Mouse (Mus musculus): Measurements from ENCODE around the gene Otub1. TPM values are rescaled to one million over a fixed set of nuclear protein-coding genes. Genes with fewer than 3 reads are reported as not detected.

Otub1 gene
- total RNA-seq, 2 experiments from 2014 or later, result 73.8 to 78.7 TPM

DNA sequence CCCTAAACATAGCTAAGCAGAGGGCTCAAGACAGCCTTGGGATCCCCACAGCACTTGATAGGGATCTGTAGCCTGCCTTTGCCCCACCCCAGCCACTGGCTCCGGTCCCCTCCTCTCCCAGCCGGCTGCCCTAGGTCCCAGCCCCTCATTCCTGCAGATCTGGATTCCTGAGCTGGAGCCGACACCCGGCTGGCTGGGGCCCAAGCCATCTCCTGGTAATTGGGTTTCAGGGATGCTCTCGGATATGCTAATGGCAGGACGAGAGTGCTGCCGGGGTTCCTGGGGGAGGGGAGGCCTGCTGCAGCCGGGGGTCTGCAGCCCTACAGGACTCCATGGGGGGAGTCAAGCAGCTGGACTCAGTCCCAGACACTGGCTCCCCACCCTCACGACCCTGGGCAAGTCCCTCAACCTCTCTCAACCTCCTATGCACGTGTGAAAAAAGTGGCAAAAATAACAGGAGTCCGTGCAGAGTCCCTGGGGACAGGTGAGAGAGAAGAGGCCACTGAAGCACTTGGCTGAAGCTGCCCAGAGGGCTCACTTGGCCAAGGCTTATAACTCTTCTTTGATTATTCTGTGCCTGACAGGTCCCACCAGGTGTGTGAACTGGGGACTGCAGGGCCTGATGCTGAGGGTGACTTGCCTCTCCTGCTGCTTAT is 29.9 kb downstream of the Otub1 start:
- no peak for DNase-seq

DNA sequence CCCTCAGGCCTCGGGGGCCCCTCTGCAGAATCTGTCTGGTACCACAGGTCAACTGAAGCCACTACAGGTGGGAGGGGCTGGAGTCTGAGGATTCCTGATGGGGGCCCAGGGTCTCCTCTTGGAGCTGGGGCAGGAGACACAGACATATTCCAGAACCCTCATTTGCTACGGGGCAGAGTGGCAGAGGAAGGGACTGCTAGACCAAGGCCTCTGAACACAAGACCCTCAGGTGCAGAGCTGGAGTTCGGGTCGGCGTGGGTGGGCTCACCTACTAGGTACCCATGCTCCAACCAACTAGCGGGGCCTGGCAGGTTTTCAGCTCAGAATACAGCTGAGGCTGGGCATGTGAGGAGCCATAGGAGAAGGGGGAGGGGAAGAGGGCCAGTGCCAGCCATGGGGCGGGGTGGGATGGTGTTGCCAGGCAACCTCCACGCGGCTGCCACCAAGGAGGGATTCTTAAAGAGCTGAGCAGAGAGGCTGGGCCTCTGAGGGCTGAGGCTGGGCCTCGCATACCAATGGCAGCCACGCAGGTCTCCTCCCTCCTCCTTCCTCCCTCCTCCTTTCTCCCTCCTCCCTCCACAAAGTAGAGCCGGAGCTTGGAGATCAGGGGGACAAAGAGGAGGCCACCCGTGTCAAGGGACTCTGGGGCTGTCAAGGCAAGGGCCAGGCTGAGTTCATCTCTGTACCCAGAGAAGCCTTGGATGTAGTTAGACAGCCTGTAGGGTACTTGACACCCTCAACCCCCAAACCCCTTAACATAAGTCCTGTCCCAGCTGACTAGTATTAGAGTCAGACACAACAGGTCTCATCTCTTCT is 33.9 kb downstream of the Otub1 start:
- no peak for DNase-seq

DNA sequence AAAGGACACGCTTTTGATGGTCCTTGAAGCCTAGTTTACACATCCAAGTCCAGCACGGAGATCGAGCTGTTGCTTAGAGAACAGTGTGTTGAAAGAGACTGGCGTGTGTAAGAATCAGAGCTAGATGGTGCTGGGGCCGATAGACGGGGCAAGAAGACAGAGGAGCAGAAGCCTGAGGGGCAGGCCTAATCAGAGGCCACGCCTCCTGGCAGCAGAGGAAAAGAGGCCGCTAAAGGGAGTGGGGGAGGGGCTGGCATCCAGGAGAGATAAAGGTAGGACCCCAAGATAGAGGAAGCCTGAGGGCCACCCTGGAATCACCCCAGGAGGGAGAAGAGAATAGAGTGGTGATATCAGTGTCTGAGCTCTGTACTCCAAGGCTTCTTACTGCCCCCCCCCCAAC is 34.7 kb downstream of the Otub1 start:
- DNase-seq, result no peak

DNA sequence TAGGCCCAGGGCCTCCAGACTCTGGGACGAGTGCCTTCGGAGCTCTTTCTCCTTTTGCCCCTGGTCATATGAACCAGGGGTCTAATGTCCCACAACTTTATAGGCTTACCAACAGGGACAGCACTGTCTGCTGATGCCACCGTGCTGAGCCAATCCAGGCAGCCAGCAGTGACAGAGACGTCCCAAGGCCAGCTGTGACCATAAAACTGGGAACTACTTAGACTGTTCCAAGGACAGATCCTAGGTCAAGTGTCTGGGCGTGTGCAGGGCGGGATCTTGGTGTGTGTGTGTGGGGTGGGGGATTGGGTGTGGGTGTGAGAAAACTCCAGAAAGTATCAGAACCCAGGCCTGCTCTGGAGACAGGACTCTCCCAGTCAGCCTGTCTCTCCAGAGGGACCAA is 35.2 kb downstream of the Otub1 start:
- DNase-seq, result no peak

DNA sequence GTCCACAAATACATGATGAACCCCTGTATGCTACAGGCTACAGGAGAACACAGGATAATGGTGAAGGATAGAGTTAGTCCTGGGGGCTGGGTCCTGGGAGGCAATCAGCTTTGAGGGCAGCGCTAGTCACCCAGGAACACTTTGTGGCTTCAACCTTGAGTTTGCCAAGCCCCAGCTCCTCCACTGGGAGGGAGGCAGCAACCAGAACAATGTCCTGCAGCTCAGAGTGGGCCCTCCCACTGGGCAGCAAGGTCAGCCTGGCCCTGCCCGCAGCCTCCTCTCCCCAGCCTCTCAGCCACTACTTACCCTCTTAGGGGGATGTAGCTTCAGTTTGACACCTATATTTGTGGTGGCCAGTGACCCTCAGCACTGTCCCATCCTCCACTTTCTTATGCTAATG is 37.7 kb downstream of the Otub1 start:
- no peak for DNase-seq

DNA sequence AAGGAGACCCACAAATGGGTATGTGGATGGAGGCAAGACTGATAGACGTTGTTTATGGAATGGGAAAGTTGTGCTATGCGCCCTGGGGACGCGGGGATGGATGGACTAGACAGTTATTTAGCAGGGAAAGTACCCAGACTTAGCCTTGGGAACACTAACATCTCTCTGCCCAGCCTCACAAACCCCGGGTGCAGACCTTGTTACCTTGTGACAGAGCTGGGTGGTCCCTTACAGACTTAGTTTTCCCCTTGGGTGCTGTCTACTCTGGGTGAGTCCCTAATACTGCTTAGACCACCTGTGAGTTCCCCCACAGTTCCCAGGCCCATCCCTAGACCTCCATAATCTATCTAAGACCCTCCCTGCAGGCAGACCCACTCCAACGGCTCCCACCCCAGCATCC is 39.3 kb downstream of the Otub1 start:
- no peak for DNase-seq

DNA sequence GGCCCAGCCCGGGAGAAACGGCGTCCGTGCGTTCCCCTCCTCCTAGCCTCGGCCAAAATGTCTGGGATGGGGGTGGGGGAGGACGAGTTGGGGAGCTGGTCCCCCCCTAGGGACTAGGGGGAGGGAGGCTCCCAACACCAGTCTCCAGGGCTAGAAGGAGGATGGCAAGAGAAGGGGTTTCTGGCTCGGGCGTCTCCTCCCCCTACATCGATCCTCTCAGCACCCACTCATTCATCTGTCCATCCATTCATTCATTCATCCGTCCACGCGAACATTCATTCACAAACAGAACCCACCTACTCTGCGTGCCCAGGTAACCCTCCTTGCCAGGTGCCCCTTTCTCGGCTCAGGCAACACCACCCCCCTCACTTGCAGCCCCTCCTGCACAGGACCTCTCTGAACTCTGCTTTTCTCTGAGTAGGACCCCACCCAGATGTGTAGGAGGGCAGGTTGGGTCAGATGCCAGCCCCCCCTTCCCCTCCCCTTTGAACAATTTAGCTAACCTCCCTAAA is 39.9 kb downstream of the Otub1 start:
- no peak for DNase-seq

DNA sequence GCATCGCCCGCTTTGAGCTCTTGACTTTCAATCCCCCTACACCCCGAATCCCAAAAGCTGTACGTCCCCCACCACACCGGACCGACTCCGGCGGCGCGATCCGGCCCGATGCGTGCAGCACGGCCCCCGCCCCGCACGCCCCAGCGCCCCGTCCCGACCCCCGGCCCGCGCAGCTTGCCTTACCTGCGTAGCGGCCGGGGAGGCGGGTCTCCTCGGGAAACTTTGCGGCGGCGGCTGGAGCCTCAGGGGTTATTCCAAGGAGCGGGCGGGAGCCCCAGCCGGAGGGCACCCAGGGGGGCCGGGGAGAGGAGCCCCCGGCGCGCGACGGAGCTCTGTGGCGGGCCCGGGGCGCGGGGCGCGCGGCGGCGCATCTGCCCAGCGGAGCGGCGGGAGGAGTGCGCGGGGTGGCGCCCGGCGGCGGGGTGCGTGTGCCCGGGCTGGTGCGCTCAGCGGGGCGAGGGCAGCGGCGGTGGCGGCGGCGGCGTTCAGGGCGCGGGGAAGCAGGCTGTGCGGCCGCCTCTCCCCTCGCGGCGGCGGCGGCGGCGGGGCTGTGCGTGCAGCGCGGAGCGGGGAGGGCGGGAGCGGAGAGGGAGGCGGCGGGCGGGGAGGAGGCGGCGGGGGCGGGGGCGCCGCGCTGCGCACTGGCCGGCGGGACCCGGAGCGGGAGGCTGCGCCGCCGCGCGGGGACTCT is 40.5 kb downstream of the Otub1 start:
- no peak for DNase-seq

DNA sequence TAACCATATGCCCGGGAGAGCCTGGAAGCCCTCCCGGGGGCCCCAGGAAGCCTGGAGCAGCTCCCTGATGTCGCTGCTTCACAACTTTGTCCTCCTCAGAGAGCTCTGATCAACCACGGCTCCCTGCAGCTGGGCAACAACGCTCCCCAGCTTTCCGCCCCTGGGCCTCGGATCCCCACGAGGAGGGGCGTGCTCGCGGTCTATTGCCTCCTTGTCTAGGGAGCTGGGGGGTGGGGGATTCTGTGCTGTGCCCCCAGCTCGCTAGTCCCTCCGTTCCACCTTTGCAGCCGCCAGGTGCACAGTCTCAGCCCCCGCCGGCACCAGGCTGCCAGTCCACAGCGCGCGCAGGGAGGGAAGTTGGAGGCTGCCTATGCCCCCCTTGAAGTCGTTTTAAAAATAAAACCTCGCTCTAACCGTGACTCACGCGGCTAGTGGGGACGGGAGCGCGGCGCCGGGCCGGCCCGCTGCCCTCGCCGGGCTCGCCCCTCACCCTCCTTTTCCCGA is 41.2 kb downstream of the Otub1 start:
- no peak for DNase-seq

DNA sequence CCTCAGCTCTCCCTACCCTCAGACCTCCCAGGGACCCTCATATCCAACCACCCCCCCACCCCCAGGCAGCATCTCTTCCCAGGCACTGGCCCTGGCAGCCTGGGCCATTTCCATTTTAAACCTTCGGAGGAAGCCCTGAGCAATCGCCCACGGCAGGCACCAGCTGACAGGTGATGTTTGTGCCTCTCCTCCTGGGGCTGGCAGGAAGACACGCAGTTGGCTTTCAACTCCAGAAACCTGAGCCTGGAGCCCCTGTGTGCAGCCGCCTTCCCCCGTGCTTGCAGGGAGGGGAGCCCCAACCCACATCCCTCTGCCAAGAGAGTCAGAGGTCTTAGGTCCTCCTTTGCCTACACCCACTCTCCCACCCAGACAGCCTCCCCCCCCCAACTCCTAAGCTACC is 41.9 kb downstream of the Otub1 start:
- DNase-seq, result no peak

DNA sequence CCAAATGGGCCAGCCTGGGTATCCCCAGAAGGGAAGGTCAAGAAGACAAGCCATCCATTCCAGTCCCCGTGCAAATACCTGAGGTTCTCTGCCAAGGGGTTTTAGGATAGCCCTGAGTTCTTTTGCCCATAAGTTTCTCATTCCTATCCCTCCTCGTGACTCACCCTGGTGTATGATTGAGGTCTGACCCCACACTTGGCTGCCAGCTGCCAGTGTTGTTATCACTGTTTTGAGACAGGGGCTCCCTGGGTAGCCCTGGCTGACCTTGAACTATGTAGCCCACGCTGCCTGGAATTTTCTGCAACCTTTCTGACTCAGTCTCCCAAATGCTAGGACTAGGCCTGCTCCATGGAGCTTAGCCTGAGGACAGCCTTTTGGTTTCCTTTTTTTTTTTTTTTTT is 45.1 kb downstream of the Otub1 start:
- DNase-seq, result no peak

DNA sequence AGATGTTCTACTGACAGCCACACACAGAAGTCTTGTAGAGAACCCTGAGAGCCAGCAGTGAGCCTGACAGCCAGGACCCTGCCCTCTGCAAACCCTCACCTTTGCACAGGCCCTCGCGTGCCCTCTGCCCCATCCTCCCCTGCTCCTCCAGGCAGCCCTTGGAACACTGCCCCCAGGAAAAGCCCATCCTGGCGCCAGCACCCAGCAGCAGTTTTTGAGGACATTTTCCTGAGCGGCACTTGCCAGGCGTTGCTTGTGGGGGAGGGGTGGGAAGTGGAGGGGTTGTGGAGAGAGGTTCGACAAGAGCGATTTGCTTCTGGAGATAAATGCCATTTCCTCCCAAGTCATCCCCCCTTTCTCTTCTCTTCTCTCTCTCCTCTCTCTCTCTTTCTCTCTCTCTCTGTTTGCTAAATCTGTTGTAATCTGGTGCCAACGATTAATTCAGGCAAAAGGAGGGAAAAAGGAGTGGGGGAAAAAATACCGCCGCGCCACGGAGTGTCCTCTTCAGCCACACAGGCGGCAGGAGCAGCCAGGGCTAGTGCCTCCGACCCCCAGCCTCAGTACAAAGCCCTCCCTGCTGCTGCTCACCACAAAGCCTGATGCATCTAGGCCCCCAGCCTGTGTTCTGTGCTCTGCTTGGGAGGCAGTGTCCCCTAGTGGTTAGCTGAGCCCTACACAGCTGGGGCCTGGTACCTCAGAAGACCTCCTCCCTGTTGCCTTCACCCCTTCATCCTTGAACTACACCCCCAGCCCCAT is 45.8 kb downstream of the Otub1 start:
- no peak for DNase-seq

DNA sequence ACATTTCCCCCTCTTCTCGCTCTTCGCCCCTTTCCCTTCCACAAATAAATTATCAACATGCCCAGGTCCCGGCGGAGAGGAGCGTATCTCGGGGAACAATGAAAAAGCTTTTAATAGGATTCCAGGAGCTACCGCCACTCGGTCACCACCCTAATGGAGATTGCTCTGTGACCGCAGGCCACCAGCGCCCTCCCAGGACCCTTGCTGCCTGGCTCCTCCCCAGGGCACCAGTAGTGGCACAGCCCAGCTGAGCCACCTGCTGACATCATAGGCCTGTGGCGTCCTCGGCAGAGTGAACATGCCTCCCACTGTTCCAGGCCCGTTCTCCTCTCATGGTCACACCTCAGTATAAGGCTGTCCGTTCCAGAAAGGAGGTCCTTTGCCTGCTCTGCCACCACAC is 48.4 kb downstream of the Otub1 start:
- no peak for DNase-seq

DNA sequence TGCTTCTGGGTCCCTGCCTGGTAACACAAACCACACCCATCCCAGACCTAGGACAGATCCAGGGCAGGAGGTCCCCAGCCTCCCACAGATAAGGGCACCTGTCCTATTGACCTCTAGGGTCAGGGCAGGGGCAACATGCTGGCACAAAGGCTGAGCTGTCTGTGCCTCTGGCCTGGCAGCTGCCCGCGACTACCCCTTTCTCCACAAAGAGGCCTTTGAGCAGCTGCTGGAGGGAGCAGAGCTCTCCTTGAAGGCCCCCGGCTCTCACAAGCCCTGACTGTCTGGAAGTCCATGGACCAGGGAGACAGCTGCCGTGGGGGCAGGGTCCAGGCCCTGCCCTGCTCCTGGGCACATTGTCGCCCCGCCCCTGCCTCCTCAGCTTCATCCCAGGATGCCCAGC is 50.9 kb downstream of the Otub1 start:
- DNase-seq, result no peak

DNA sequence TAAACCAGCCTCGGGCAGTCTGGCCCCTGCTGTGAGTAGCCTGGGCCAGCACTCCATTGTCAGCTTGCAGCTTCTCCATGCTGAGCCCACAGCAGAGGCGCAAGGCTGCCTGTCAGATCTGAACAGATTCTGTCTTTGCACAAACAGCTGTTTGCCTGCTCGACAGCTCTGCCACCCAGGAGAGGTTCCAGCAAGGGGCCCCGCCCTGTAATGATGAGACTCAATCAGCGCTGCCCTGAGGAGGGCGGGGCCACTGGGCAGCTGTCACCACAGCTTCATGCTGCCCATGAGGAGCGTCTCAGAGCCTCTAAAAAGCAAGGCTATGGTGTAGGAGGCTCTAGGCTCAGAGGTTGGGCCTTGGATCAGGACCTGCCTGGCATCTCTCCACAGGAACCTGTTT is 52.9 kb downstream of the Otub1 start:
- peak in 1 of 2 experiments; percentile 39 for DNase-seq

DNA sequence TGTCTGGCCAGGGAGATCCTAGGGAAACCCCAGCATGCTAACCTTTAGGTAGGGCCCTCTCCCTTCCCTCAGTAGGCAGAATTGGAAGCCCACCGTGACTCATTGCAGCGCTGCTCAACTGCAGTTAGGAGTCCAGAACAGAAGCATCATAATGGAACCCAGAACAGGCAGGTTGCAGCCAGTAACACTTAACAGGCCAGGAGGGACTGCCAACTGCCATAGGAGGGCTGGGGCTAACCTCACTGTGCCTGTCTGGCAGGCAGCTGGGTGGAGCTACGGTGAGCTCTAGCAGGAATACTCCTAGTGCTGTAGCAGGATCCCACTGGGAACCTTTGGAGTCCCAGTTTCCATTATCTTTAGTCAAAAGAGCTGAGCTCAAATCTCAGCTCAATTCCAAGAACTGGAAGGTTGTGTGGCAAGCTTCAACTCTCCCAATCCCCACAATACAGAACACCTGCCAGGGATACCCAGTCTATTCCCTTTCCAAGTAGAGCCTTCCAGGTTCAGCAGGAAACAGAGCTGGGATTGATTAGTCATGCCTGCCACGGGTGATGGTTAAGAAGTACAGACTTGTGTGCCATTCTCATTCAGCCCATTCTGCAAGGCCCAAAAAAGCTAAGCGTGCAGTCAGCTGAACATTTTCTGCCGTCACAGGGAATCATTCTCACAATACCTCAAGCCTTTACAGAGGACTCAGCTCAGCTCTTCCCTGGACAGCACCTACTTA is 54.0 kb downstream of the Otub1 start:
- no peak for DNase-seq

DNA sequence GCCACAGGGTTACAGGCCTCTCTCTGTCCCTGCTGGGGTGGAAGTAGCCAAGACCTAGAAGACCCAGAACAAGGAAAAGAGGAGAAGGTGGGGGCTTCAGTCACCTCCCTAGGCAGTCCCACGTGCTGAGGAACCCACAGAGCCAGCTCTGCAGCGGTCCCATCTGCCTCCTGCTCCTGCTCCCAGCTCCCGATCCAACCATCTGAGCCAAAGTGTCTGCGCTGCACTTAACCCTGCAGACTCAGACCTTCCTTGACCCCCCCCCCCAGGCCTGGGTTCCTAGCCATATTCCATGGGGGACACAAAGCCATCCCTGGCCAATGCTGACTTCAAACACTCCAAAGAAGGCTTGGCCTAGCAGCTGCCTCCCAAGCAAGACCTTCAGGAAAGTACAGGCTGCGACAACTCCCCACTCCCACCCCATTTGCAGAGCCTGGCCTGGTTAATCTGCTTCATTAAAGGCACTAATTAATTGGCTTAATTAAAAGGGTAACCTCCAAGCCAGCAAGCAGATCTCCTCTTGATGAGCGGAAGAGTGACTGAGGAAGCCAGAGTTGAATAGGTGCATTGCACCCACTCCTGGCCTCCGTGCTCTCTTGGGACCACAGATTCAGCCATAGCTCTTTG is 54.7 kb downstream of the Otub1 start:
- no peak for DNase-seq

DNA sequence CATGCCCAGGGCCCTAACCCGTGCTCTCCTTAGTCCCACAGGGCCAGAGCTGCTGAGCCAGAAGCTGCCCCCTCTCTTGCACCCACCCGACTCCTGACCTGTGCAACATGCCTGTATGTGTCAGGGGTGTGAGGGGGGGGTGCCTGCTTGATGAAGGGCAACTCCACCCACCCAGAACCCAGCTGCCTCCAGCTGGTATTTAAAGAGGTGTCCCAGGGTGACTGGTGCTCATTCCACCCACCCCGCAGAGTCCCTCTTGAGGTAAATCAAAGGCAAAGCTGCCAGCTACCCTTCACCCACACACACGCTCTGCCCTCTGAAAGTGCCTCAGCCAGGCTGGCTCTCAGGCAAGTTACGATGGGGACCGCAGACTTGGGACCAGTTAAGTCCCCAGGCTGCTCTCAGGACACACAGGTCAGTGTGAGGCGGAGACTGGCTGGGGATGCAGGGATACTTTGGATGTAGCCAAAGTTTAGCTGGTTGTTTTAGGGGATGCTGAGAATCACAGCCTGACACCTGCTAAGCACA is 56.9 kb downstream of the Otub1 start:
- peak in 1 of 2 experiments; percentile 21 for DNase-seq

DNA sequence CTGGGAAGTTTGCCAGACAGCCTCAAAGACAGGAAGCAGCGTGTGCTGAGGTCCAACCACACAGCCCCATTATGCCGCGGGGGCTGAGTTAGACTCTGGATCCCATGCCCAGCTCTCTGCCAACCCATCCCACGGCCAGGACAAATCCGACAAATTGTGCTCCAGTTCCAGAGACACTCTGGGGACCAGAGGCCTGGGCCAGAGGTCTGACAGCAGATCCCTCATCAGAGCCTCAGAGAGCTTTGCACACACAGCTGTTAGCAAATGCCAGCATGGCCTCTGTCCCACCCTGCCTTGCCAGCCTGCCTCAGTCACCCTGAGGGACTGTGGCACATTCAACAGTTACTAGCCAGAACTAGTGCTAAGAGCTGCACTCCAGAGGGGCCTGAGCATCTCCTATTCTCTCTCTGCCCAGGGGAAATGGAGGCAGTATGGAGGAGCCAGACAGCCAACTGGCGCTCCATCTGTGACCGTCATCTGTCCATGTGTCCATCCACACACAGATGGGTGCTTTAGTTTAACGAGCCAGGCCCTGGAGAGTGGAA is 57.5 kb downstream of the Otub1 start:
- no peak for DNase-seq

Data from heart, adult 18-20 months (tissue).